Mouse (Mus musculus) stomach, embryonic 16.5 days (tissue): ENCODE measurements around the gene Mybpc2. TPM values are rescaled to one million over a fixed set of nuclear protein-coding genes. Genes with fewer than 3 reads are reported as not detected.

ENCODE experiments used
- ATAC-seq: fragments of 200-750 bp; cut with Nextera tagmentation; 2 replicates; pipeline ENCODE4 v1.8.0; 2017; ENCODE audit warnings: moderate number of reproducible peaks, moderate TSS enrichment; ENCODE audit not compliant: insufficient read depth, low FRiP score
- H3K27ac ChIP-seq: fragments of 300-500 bp; sonication (generic); 2 replicates; pipeline ENCODE4 v1.5.1; 2014; ENCODE audit warnings: low read length
- H3K27me3 ChIP-seq: fragments of 300-500 bp; sonication (generic); 2 replicates; pipeline ENCODE4 v1.6.1; 2014; ENCODE audit warnings: low read length, control low read depth, mixed read lengths; ENCODE audit not compliant: control insufficient read depth, insufficient read depth
- H3K36me3 ChIP-seq: fragments of 300-500 bp; sonication (generic); 2 replicates; pipeline ENCODE4 v1.6.1; 2014; ENCODE audit warnings: low read length; ENCODE audit not compliant: control insufficient read depth, insufficient read depth
- H3K4me1 ChIP-seq: fragments of 300-500 bp; sonication (generic); 2 replicates; pipeline ENCODE4 v1.6.1; 2014; ENCODE audit warnings: low read length, control low read depth, mixed read lengths; ENCODE audit not compliant: control insufficient read depth, insufficient read depth
- H3K4me2 ChIP-seq: fragments of 300-500 bp; sonication (generic); 2 replicates; pipeline ENCODE4 v1.6.1; 2014; ENCODE audit warnings: low read depth, low read length, mixed read lengths
- H3K4me3 ChIP-seq: fragments of 300-500 bp; sonication (generic); replicated peaks from 2 replicates; pipeline ENCODE4 v1.5.1; 2014; ENCODE audit warnings: mild to moderate bottlenecking, low read length
- H3K9ac ChIP-seq: fragments of 300-500 bp; sonication (generic); 2 replicates; pipeline ENCODE4 v1.6.1; 2014; ENCODE audit warnings: low read length
- H3K9me3 ChIP-seq: fragments of 300-500 bp; sonication (generic); replicated peaks from 2 replicates; pipeline ENCODE4 v1.6.1; 2016; ENCODE audit warnings: low read length, control low read depth; ENCODE audit not compliant: control insufficient read depth
- WGBS: fragments of 180-500 bp; shearing (Covaris S2); extraction: QIAGEN DNeasy Blood & Tissue Kit; methylation state at CpG from one replicate; pipeline ENCODE4 v1.1.7; 2014; 5-methylcytosine and 5-hydroxymethylcytosine counted together
- polyA plus RNA-seq: library from polyadenylated mRNA; unstranded; fragments of >200 nt; fragmentation: Nextera tagmentation; extraction: Ambion mirVana; gene quantifications from 2 replicates; pipeline ENCODE4 v1.2.1, GENCODE M21; 2015

Mybpc2 gene
- polyA plus RNA-seq, 1 experiment from 2014 or later, result 1.8 TPM

DNA sequence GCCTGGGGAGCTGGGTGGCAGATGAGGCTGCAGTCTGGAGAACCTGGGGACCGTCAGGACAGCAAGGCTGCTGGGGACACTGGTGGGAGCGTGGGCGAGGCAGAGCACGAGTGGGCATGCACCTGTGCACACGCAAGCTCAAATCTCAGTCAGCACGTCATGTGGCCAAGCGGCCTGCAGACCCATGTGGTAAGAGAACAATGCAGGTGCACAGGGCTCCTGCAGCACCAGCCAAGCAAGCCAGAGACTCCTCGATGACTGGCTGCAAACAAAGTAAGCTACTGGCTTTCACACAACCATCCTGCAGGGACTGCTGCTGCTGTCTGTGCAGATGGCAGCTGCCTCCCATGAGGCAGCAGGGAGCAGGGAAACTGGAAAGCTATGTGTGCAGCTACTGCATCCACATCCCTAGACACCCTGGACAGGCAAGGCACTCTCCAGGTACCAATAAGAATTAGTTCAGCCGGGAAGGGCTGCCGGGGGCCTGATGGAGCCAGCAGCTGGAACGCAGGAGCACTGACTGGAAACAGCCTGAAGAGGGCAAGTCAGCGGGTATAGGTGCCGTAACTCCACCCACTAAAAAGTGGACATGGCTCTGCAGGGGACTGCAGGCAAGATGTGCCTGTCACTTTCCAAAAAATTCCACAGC is 37.4 kb downstream of the Mybpc2 start:
- Histone ChIP-seq H3K27me3 (no peaks in the 10 kb centered on the region), H3K9ac (no peak overlapping the region), H3K9me3 (no peaks in the 10 kb centered on the region), H3K36me3 (peaks cover 4% of the 10 kb centered on the region; the same call in 1 of the 2 replicates), H3K27ac (no peak overlapping the region), H3K4me3 (no peak overlapping the region), H3K4me1 (no peaks in the 10 kb centered on the region), H3K4me2 (no peak overlapping the region)
- ATAC-seq, result no peak
- WGBS, result 64% methylated on average over 13 of the region's 13 CpGs

DNA sequence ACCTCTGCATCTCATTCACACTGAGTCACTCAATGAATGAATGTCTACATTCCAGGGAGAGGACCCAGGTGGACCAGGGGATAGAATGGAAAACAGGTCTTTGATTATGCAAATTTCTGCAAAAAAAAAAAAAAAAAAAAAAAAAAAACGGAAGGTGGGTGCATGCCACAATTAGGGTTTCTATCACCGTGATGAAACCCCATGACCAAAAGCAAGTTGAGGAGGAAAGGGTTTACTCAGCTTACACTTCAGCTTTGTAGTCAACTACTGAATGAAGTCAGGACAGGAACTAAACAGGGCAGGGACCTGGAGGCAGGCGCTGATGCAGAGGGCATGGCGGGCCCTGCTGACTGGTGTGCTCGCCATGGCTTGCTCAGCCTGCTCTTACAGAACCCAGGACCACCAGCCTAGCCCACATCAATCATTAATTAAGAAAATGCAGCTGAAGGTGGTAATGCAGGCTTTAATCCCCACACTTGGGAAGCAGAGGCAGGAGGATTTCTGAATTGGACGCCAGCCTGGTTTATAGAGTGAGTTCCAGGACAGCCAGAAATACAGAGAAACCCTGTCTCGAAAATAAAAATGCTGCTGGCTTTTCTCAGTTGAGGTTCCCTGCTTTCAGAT is 38.8 kb downstream of the Mybpc2 start:
- WGBS, result 73% methylated on average over 7 of the region's 7 CpGs
- no peak overlapping the region for H3K4me3 ChIP-seq
- H3K27ac ChIP-seq, result no peak overlapping the region
- H3K36me3 ChIP-seq, result no peaks in the 10 kb centered on the region
- H3K4me1 ChIP-seq, result no peaks in the 10 kb centered on the region
- no peaks in the 10 kb centered on the region; the same call in 1 of the 2 replicates for H3K27me3 ChIP-seq
- H3K4me2 ChIP-seq, result no peak overlapping the region
- no peak overlapping the region for H3K9ac ChIP-seq
- H3K9me3 ChIP-seq, result no peaks in the 10 kb centered on the region
- ATAC-seq, result no peak

DNA sequence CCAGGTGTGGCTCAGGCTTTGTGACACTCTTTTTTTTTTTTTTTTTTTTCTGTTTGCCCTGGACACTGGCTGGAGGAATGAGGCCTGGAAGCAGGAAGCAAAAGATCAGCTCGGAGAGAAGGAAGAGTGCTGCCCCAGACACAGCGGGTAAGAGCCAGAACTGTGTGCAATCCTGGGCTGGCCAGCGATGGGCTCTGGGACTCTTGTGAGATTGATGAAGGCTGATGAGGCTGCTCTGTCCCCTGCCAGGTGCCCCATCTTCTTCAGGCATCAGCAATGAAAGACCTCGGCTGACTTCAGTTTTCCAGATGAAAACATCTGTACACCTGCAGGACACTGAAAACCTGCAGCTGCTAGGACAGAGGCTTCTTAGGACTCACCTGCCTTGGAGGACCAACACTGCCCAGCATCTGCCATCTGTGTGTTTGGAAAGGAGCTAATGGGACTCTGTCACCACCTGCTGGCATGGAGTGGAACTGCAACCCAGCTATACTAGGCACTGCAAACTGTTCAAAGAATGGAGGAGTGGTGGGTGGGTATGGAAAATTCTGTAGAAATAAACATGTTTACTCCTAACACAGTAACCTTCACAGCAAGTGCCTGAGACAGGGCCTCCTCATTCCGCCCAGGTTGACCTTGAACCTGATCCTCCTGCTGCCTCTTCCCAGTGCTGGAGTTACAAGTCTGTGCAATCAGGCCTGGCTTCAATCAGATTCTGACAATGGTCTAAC is 39.5 kb downstream of the Mybpc2 start:
- peak; percentile 56 for ATAC-seq
- H3K4me1 ChIP-seq, result no peaks in the 10 kb centered on the region
- H3K27ac ChIP-seq, result no peak overlapping the region
- 36% methylated on average over 5 of the region's 5 CpGs for WGBS
- H3K4me3 ChIP-seq, result no peak overlapping the region
- no peak overlapping the region for H3K4me2 ChIP-seq
- no peak overlapping the region for H3K9ac ChIP-seq
- no peaks in the 10 kb centered on the region; the same call in 1 of the 2 replicates for H3K27me3 ChIP-seq
- no peaks in the 10 kb centered on the region for H3K36me3 ChIP-seq
- H3K9me3 ChIP-seq, result no peaks in the 10 kb centered on the region

DNA sequence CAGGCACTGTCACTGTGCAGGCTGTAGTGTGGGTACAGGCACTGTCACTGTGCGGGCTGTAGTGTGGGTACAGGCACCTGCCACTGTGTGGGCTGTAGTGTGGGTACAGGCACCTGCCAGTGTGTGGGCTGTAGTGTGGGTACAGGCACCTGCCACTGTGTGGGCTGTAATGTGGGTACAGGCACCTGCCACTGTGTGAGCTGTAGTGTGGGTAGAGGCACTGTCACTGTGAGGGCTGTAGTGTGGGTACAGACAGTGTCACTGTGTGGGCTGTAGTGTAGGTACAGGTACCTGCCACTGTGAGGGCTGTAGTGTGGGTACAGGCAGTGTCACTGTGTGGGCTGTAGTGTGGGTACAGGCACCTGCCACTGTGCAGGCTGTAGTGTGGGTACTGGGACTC is 40.3 kb downstream of the Mybpc2 start:
- Histone ChIP-seq H3K27me3 (no peaks in the 10 kb centered on the region; the same call in 1 of the 2 replicates), H3K9ac (no peak overlapping the region), H3K4me3 (no peak overlapping the region), H3K4me2 (no peak overlapping the region), H3K9me3 (no peaks in the 10 kb centered on the region), H3K36me3 (no peaks in the 10 kb centered on the region), H3K4me1 (no peaks in the 10 kb centered on the region), H3K27ac (no peak overlapping the region)
- WGBS, result 100% methylated on average over 1 of the region's 1 CpGs
- no peak for ATAC-seq

DNA sequence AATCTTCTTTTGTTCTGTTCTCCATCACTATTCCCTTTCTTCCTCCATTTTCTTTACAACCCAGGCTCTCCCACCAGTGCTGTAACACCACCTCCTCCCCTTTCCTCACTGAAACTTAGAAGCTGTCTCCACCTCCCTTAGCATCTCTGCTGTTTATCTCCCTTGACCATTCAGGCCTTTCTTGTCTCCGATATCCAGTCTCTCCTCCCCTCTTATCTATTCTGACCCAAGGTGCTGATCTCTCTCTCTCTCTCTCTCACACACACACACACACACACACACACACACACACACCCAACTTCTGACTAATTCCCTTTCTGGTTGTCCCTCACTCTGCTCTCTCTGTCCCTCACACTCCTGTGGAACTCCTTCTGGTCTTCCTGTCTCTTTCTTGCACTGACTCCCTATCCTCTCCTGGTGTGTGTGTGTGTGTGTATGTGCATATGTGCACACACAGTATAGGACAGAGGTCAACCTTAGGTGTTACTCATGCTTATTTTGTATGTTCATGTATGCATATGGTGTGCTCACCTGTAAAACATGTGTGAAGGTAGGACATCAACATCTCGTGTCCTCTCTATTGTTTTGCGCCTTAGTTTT is 41.5 kb downstream of the Mybpc2 start:
- Histone ChIP-seq H3K36me3 (no peaks in the 10 kb centered on the region), H3K9me3 (no peaks in the 10 kb centered on the region), H3K4me1 (no peaks in the 10 kb centered on the region), H3K27me3 (no peaks in the 10 kb centered on the region; the same call in 1 of the 2 replicates), H3K27ac (no peak overlapping the region), H3K4me3 (no peak overlapping the region), H3K9ac (no peak overlapping the region), H3K4me2 (no peak overlapping the region)
- ATAC-seq, result peak; percentile 42; the same call in 1 of the 2 replicates
- WGBS, result 59% methylated on average over 3 of the region's 3 CpGs

DNA sequence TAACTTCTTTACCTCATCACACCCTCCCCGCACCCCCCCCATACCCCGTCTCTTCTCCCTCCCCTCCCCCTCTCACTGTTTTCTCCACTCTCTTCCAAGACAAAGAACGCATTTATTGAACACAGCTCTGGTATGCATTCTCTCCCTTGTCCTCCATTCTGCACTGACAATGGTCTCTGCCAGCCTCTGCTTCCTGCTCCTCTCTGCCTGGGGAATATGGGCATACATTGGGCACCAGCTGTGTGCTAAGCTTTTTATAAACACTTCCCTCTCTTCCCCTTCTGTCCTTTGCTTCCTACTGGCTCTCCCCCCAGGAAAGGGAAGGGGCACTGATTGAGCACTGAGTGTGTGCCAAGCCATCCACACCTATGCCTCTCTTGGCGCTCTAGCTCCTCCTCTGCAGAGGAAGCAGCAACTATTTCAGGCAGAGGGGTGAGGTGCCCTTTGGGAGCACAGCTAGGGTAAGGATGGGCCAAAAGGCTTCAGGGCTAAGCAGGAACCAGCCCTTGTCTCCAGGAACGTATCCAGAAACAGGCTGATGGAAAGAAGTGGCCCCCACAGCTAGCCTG is 49.3 kb downstream of the Mybpc2 start:
- H3K4me2 ChIP-seq, result no peak overlapping the region
- H3K4me1 ChIP-seq, result peaks cover 3% of the 10 kb centered on the region; the same call in 1 of the 2 replicates
- H3K4me3 ChIP-seq, result no peak overlapping the region
- no peak overlapping the region for H3K9ac ChIP-seq
- no peak for ATAC-seq
- no peaks in the 10 kb centered on the region for H3K36me3 ChIP-seq
- H3K27me3 ChIP-seq, result peaks cover 4% of the 10 kb centered on the region; the same call in 1 of the 2 replicates
- H3K27ac ChIP-seq, result no peak overlapping the region
- 23% methylated on average over 5 of the region's 5 CpGs for WGBS
- H3K9me3 ChIP-seq, result no peaks in the 10 kb centered on the region

DNA sequence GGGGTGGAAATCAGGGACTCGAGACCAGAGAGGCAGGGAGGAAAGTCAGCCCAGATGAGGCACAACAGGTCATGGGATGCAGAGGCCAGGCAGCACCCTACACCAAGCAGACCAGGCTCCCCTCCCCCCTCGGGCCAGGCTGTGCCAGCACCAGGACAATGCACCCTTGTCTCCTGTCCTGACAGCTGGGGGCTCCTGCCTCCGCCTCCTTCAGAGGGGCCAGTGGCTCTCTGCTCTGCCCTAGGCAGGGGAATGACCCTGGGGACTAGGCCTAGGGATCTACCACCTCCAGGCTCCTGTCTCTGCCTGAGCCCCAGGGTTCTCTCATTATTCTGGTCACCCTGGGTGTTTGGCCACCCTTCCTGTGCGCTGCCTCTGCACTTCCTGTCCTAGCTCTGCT is 50.0 kb downstream of the Mybpc2 start:
- peak; percentile 63 for ATAC-seq
- H3K9me3 ChIP-seq, result no peaks in the 10 kb centered on the region
- H3K4me1 ChIP-seq, result peaks cover 3% of the 10 kb centered on the region; the same call in 1 of the 2 replicates
- H3K4me3 ChIP-seq, result no peak overlapping the region
- no peak overlapping the region for H3K9ac ChIP-seq
- no peak overlapping the region for H3K27ac ChIP-seq
- H3K27me3 ChIP-seq, result peaks cover 4% of the 10 kb centered on the region; the same call in 1 of the 2 replicates
- H3K4me2 ChIP-seq, result no peak overlapping the region
- WGBS, result 26% methylated on average over 4 of the region's 4 CpGs
- no peaks in the 10 kb centered on the region for H3K36me3 ChIP-seq

DNA sequence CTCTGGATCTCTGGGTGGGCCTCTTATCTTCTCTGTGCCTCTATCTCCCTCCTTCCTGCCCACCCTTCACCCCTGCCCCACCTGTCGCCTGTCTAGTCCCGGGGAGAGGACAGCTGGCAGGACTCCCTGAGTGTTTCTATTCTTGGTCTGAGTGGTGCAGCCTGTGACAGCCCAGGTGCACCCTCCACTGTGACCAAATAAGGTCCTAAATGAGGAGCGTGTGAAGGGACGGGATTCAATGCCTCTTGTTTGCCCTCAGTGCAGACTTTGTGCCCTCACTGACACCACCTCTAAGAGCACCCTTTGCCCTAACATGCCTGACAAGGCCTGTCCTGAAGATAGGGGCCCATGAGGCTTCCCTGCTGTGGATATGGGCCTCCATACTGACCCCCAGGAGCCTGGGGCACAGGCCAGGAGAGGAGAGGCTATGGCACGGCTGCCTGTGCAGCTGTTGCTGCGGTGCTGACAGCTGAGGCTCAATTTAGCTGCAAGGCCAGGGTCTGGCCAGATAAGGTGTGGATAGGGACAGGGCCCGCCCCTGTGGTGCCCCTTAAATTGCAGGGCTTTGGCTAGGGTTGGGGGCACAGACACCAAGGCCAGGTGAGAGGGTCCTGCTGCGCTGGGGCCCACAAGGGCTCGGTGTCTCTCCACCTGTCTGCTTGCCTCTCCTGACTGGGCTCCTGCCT is 51.4 kb downstream of the Mybpc2 start:
- Histone ChIP-seq H3K4me1 (peaks cover 10% of the 10 kb centered on the region), H3K36me3 (no peaks in the 10 kb centered on the region), H3K27me3 (peaks cover 4% of the 10 kb centered on the region; the same call in 1 of the 2 replicates), H3K27ac (0 out of 2 replicates have a peak overlapping the region, but pooled peaks have one; percentile 42), H3K4me3 (no peak overlapping the region), H3K9ac (peak overlapping the region; percentile 35; the same call in 1 of the 2 replicates), H3K9me3 (no peaks in the 10 kb centered on the region), H3K4me2 (no peak overlapping the region)
- no peak for ATAC-seq
- WGBS, result 38% methylated on average over 9 of the region's 9 CpGs
